Mouse (Mus musculus): Measurements from ENCODE around the gene Metap2.
"Not testable (repeated sequence)": the region's sequence is repeated elsewhere in the genome, so short reads cannot be mapped to it uniquely, and the experiment has no call there.

Gene Metap2

DNA sequence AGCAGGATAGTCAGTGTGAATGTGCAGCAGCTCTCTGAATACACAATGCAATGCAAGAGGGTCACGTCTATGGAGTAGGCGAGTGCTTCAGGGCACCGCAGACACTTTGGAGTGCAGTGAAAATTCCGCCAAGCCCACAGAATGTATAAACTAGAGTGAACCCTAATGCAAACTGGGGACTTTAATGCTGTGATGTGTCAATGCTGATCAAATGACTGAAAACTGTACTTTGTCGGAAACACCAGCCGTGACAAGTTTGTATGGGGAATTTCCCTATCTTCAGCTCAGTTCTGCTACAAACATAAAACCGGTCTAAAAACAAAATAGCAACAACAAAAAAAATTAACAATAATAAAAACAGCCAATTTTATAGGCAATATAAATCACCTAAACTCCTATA, 28.5 kb downstream of the Metap2 start:
- DNase-seq (ENCODE audit: extremely low spot score, low read depth, low spot score): no peak

DNA sequence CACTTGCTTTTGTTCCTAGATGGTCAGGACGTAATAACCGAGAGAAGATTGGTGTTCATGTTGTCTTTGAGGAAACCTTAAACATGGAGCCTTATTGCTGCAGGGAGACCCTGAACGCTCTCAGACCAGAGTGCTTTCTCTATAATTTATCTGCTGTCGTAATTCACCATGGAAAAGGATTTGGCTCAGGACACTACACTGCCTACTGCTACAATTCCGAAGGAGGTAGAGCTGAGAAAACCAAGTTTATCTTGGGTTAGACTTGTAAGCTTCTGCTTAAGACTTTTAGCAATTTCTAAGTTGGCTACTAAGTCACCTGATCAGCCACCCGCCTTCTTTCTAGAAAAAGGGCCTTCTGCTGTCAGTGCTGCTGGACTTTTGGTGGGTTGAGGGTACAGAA, 40.8 kb downstream of the Metap2 start:
- no peak for DNase-seq (ENCODE audit: extremely low spot score, low read depth, low spot score)

DNA sequence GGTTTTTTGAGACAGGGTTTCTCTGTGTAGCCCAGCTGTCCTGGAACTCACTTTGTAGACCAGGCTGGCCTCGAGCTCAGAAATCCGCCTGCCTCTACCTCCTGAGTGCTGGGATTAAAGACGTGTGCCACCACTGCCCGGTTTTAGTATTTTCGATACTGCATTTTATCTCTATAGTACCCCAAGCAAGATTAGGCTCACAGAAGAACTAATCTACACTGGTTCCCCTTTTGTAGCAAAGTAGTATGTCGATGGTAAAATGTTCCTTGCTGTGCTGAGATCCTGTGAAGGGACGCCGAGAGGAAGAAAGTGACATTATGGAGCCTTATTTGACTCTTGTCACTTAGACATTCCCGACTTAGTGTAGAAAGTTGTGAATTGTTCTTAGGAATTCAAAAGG, 41.8 kb downstream of the Metap2 start:
- no peak for DNase-seq (ENCODE audit: extremely low spot score, low read depth, low spot score)

DNA sequence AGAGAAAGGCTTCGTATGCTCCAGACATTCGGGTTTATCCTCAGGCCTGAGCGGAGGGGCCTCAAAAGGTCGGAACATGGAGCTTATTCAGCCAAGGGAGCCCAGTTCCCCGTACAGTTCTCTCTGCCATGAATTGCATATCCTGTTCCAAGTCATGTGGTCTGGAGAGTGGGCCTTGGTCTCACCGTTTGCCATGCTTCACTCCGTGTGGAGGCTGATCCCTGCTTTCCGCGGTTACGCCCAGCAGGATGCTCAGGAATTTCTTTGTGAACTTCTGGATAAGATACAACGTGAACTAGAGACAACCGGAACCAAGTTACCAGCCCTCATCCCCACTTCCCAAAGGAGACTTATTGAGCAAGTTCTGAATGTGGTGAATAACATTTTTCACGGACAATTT, 50.2 kb downstream of the Metap2 start:
- DNase-seq (ENCODE audit: extremely low spot score, low read depth, low spot score): no peak

DNA sequence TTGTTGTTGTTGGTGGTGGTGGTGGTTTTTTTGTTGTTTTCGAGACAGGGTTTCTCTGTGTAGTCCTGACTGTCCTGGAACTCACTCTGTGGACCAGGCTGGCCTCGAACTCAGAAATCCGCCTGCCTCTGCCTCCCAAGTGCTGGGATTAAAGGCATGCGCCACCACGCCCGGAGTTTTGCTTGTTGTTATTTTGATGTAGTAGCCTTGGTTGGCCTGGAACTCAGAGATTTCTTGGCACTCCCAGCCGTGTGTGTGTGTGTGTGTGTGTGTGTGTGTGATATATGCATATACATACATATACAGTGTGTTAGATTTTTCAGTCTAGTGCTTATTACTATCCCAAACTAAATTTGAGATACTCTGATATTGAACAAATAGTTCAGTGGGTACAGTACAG, 61.8 kb downstream of the Metap2 start:
- not testable (repeated sequence) for DNase-seq (ENCODE audit: extremely low spot score, low read depth, low spot score)

DNA sequence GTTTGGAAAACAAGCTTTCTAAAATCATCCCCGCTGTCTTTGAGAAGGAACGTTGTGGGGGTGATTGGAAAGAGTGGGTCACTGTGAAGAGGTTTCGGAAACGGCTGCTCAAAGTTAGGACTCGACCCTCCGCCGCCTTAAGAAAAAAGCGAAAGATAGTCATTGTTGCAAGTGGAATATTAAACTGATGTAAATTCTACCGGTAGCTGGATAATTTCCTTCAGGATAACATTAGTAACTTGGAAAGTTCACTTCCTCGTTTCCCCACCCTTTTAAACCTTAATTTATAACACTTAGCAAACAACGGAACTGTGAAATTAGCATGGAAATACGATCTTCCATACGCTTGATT, 62.5 kb downstream of the Metap2 start:
- DNase-seq (ENCODE audit: extremely low spot score, low read depth, low spot score): no peak

DNA sequence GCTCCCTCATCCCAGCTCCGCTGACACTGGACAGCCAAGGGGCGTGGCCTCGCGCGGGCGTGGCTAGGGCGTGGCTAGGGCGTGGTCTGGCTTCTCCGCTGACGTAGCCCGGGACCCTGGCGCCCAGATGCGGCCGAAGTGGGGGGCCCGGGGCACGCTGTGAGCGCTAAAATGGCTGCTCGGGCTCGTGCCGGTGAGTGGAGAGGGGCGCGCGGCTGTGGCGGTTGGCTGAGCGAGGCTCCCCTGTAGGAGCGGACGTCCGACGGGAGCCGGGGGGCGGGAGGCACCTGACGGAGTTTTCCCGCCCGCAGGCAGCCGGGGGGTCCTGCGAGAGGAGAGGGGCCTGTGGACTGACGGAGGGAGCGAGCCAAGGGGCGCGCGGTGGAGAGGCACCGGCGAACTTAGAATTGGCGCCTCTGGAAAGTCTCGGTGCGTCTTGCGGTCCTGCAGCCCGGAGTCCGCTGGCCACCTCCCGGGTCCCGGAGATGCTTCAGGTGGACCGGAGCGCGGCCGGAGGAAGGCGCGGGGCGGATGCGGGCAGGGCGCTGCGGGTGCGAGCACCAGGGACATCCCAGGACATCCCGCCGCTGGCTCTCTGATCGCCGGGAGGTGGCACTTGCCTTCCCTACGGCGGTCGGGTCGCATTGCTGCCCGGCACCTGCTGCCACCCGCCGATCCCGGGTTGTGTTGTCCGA, 63.0 kb downstream of the Metap2 start:
- no peak for DNase-seq (ENCODE audit: extremely low spot score, low read depth, low spot score)

DNA sequence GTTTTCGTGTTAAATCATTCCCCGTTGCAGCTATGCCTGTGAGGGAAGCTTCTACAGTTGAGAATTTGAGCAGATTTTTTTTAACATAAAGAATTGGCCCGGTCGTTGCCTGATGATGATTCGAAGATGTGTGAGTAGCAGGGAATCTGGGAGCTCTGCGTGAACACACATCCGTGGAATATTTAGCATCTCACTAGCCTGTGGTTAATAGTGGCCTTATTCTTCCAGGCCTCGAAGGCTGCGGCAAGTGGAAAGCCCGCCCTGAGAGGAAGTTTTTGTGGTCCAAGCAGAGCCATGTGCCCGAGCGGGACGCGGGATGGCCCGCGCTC, 63.6 kb downstream of the Metap2 start:
- DNase-seq (ENCODE audit: extremely low spot score, low read depth, low spot score): no peak

DNA sequence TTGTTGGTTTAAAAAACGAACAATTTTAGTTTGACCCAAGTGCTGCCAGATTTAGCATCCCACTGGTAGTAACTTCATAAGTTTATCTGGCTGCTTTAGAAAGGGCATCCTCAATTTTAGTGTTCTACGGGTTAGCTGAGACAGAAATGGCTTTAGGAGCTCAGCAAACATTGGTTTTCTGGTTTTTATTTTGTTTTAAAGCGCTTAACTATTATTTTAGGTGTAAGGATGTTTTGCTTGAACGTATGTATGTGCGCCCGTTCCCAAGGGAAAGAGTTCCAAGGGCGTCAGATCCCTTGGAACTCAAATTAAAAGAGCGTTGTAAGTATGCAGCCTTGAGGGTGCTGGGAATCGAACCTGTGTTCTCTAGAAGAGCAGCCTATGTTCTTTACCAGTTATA, 64.1 kb downstream of the Metap2 start:
- DNase-seq (ENCODE audit: extremely low spot score, low read depth, low spot score): no peak

DNA sequence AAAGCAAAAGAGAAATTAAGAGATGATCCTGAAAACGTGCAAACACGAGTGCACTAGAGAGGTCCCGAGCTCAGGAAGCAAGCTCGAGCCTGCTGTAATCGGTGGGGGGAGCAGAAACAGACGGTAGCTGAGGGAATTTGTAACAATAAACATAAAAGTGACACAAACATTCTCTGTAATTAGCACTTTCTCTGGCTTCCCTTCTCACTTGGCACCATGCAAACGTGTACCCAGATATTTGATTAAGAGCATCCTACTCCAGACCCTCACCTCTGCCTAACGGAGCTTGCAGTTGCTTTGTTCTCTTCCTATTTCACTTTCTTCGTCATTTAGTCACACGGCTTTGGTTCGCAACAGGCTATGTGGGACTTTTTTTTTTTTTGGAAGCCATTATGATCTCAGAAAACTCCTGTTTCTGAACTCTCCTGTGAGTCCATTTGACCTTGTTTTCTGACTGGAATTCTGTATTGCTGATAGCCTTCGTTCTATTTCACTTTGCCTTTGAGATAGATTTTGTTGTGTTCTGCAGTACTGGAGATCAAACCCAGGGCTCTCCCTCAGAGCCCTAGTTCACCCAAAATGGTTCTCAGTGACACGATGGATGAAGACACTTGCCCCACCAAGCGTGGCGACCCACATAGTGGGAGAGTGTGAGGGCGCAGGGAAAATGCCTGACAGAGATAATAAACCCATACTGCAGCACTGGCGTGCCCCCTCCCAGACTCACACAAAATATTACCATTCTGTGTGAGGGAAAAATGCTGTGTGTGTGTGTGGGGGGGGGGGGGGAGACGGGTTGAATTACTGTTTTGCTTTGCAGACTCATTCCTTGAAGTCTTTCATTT, 64.9 kb downstream of the Metap2 start:
- no peak for DNase-seq (ENCODE audit: extremely low spot score, low read depth, low spot score)

DNA sequence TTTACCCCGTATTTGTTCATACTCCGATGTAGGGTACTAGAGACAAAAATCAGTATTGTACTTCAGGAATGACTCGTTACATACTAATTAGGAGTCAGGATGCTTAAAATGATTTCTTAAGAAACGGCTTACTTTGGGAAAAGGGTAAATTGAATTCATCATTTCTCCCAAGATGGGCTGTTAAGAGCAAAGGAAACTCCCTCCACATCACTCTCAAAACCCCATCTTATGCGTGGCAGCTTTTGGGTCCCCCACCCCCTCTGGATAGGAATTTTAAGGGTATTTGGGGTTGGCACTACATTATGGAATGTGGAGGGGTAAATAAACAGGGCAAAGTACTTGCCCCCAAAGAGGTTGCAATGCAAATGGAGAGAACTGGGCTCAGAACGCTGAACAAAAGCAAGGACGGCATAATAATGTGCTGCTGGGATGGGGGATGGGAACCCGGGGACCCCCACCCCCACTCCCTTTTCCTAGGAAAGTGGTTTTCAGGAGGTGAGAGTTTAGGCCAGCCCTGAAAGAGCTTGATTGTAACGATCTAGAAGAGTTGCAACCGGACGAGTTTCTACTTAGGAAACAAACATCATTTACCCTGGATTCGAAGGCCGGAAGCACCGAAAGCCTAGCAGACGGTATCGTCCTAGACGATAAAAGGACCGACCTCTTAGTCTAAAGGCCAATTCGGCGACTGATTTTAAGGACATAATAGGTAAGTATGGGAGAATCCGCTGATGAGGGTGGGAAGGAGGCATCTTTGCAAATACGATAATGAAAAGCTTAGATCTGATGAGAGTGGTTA, 65.8 kb downstream of the Metap2 start, which contains the start of gene Usp44:
TSS of gene Usp44 (plus strand) at position 625 of the 799 bp plus-strand sequence.
- DNase-seq (ENCODE audit: extremely low spot score, low read depth, low spot score): no peak

DNA sequence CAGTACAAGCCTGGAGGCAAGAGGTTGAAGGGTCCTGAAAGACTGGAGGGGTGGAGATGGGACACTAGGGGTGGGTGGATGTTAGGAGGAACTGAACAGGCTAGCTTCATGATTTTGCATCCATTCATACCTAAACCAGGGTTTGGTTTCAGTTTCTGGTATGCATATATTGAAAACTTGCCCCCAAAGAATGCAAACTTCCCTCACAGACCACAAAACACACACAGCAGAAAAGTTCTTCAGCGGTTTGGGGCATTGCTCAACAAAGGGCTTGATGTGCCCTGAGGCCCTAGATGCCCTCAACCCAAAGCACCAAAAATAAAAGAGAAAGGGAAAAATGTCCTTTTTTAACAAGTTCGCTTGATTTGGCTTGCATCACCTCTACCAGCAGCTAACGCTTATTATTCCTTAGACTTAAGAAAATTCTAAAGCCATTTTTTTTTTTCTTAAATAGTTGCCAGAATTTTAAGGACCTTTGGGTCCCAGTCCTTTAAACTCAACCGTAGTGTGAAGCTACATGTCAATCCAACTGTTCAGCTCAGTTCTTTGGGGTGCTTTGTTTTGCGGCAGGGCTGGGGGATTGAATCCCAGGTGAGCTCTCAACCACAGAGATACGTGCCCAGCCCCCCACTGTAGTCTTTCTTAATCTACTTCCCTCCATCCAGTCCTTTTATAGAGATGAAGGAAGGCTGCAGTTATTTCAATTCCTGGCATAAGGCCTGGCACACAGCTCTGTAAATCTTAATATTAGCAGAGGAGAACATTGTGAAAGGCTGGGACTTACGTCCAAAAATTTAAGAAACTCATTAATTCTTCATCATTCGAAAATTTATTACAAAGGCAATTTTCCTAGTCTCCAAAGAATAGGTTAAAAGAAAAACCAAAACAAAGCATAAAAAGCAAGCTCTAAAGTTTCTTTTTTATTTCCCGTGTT, 66.7 kb downstream of the Metap2 start:
- DNase-seq (ENCODE audit: extremely low spot score, low read depth, low spot score): no peak

DNA sequence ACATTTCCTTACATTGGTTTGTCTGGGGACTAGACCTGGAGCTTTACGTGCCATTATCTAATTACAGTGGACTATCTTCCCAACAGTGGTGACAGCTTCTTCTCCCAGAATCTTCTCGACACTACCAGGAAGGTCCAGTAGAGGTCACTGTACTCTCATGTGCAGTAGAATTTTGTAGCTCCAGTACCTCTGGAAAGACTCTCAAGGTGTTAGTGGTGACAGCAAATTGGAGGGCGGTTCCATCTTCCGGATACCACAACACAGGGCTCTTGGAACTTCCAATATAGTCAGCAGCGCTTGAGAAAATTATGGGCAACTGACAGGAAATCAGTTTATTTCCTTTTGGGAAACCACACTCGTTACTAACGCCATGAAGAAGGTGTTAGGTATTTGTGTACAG, 78.2 kb downstream of the Metap2 start:
- DNase-seq (ENCODE audit: extremely low spot score, low read depth, low spot score): no peak

DNA sequence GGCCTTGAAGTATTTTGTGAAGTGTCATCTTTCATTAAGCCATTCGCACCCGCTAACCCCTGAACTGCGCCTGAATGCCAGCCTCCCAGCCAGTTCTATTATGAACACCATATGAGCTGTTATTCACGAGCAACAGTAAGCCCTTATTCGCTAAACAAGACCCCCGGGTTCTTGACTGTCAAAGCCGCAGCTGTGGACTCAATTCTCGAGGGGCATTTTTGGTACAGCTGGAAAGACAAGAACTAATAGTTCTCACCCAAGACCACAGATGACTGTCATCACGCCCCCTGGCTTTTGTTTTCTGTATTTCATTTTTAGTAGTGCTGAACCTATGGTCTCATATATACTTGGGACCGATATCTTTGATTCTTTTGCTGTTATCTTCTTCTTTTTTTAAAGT, 83.1 kb downstream of the Metap2 start:
- no peak for DNase-seq (ENCODE audit: extremely low spot score, low read depth, low spot score)

DNA sequence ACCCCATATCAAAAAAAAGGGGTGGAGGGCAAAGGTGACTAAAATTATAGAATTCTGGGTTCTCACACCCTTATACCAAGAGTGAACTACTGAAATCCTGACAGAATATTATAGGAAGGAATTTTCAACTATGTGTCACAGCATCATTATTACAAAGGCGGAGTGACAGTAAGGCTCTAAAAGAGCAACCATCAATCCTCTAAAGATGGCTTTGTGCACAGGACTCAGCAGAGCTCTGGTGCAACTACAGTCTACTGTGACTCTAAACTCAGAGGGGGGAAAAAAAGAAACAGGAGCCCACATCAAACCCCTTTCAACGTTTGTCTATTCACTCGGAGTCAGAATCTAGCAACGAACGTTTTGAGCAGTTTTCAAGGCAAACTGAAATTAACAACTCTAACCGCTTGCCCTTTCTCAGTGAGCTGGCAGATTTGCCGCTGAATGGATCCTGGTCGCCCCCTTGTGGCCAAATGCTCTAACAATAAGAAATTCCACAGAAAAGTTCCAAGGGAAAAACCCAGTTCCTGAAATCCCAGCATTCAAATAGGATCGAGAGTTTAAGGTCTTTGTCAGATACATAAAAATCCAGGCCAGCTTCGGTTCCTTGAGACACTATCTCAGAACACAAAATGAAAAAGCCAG, 84.0 kb downstream of the Metap2 start:
- no peak for DNase-seq (ENCODE audit: extremely low spot score, low read depth, low spot score)

DNA sequence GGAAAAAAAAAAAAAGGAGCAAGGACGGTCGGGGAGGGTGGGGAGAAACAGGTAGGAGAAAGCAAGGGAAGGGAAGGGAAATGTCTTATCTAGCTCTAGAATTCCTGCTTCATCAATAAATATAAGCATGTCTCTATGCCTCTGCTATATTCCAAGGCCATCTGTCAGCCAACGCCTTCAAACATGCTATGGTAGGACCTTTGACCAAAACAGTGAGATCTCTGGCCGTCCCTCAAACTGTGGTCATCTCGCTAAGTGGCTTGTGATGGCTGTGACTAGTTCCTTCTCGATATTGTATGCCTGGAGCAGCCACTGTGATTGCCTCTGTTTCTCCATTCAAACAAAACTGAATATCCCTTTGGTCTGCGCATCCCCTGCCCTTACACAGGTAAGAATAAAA, 84.8 kb downstream of the Metap2 start:
- no peak for DNase-seq (ENCODE audit: extremely low spot score, low read depth, low spot score)

DNA sequence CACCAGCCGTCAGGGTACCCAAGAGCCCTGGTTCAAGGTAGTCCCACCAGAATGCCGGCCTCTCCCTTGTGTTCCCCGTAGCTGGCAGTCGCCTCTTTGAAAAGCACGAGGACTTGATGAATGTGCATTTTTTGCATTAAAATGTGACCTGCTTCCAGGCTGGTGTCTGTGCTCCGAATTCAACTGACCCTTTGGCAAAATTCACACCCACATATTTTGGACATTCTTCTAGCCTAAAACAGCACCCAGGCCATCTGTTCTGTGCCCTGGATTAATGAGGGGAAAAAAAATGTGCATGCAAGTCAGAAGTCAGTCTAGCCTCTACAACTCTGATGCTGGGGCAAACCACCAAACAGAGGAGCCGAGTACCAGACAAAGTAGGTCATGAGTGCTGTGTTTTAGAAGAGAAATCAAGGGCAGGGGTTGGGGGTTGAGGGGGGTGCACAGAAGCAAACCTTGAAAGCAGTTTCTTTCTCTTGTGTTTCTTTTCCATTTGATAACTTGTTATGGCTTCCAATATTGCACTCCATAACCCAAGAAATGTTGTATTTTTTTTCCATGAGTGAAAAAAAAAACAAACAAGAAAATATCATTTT, 86.2 kb downstream of the Metap2 start:
- no peak for DNase-seq (ENCODE audit: extremely low spot score, low read depth, low spot score)

DNA sequence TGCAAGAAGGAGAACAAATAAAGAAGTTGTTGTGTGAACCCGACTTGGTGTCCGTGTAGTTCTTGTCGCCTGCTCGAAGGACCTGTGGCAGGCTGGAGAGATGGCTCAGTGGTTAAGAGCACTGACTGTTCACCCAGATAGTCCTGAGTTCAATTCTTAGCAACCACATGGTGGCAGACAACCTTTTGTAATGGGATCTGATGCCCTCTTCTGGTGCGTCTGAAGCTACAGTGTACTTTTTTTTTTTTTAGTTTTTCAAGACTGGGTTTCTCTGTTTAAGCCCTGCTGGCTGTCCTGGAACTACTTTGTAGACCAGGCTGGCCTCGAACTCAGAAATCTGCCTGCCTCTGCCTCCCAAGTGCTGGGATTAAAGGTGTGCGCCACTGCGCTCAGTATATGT, 87.5 kb downstream of the Metap2 start:
- not testable (repeated sequence) for DNase-seq (ENCODE audit: extremely low spot score, low read depth, low spot score)
